Mouse (Mus musculus): Measurements from ENCODE around the gene Dab2. TPM values are rescaled to one million over a fixed set of nuclear protein-coding genes. Genes with fewer than 3 reads are reported as not detected.

The Dab2 gene
- polyA plus RNA-seq, 1 experiment = 9.8 TPM

GRCm38 (mm10) chr15:6310417-6310816 lies 10.8 kb downstream of the Dab2 start:
- WGBS = 78% methylated on average over 4 of the region's 4 CpGs
- Histone ChIP-seq H3K4me1 (ENCODE audit: control insufficient read depth, insufficient read depth, low read length) (no peaks in the 10 kb centered on the region; the same call in 1 of the 2 replicates), H3K4me3 (replicated peaks; ENCODE audit: control insufficient read depth, low read depth, low read length) (no peak overlapping the region), H3K27ac (ENCODE audit: control insufficient read depth, insufficient read depth, low read depth, low read length, poor library complexity) (no peak overlapping the region)
- TF ChIP-seq CTCF (IDR thresholded peaks at IDR 0.05; ENCODE audit: control insufficient read depth, insufficient read depth, low read length) (no peak), POLR2A (IDR thresholded peaks at IDR 0.05; ENCODE audit: borderline replicate concordance, control insufficient read depth, low read depth, low read length) (no peak)

GRCm38 (mm10) chr15:6312396-6312795 lies 12.8 kb downstream of the Dab2 start:
- TF ChIP-seq CTCF (IDR thresholded peaks at IDR 0.05; ENCODE audit: control insufficient read depth, insufficient read depth, low read length) = no peak
- TF ChIP-seq POLR2A (IDR thresholded peaks at IDR 0.05; ENCODE audit: borderline replicate concordance, control insufficient read depth, low read depth, low read length) = no peak
- Histone ChIP-seq H3K4me1 (ENCODE audit: control insufficient read depth, insufficient read depth, low read length) (no peaks in the 10 kb centered on the region; the same call in 1 of the 2 replicates), H3K4me3 (replicated peaks; ENCODE audit: control insufficient read depth, low read depth, low read length) (no peak overlapping the region), H3K27ac (ENCODE audit: control insufficient read depth, insufficient read depth, low read depth, low read length, poor library complexity) (no peak overlapping the region)
- 84% methylated on average over 3 of the region's 3 CpGs for WGBS

- WGBS = 84% methylated on average over 6 of the region's 6 CpGs
- Histone ChIP-seq H3K4me3 (replicated peaks; ENCODE audit: control insufficient read depth, low read depth, low read length) (no peak overlapping the region), H3K4me1 (ENCODE audit: control insufficient read depth, insufficient read depth, low read length) (no peaks in the 10 kb centered on the region), H3K27ac (ENCODE audit: control insufficient read depth, insufficient read depth, low read depth, low read length, poor library complexity) (no peak overlapping the region)
- TF ChIP-seq POLR2A (IDR thresholded peaks at IDR 0.05; ENCODE audit: borderline replicate concordance, control insufficient read depth, low read depth, low read length) (no peak), CTCF (IDR thresholded peaks at IDR 0.05; ENCODE audit: control insufficient read depth, insufficient read depth, low read length) (no peak)
Measured at GRCm38 (mm10) chr15:6319352-6319751, 19.8 kb downstream of the Dab2 start.

GRCm38 (mm10) chr15:6320501-6320900 lies 20.9 kb downstream of the Dab2 start:
- Histone ChIP-seq H3K27ac (ENCODE audit: control insufficient read depth, insufficient read depth, low read depth, low read length, poor library complexity) (no peak overlapping the region), H3K4me3 (replicated peaks; ENCODE audit: control insufficient read depth, low read depth, low read length) (no peak overlapping the region), H3K4me1 (ENCODE audit: control insufficient read depth, insufficient read depth, low read length) (no peaks in the 10 kb centered on the region)
- 74% methylated on average over 5 of the region's 5 CpGs for WGBS
- TF ChIP-seq CTCF (IDR thresholded peaks at IDR 0.05; ENCODE audit: control insufficient read depth, insufficient read depth, low read length) (no peak), POLR2A (IDR thresholded peaks at IDR 0.05; ENCODE audit: borderline replicate concordance, control insufficient read depth, low read depth, low read length) (no peak)

GRCm38 (mm10) chr15:6321263-6321662 lies 21.7 kb downstream of the Dab2 start:
- 88% methylated on average over 4 of the region's 4 CpGs for WGBS
- Histone ChIP-seq H3K4me3 (replicated peaks; ENCODE audit: control insufficient read depth, low read depth, low read length) (no peak overlapping the region), H3K4me1 (ENCODE audit: control insufficient read depth, insufficient read depth, low read length) (no peaks in the 10 kb centered on the region), H3K27ac (ENCODE audit: control insufficient read depth, insufficient read depth, low read depth, low read length, poor library complexity) (no peak overlapping the region)
- TF ChIP-seq CTCF (IDR thresholded peaks at IDR 0.05; ENCODE audit: control insufficient read depth, insufficient read depth, low read length) (no peak), POLR2A (IDR thresholded peaks at IDR 0.05; ENCODE audit: borderline replicate concordance, control insufficient read depth, low read depth, low read length) (no peak)

GRCm38 (mm10) chr15:6322311-6322710 lies 22.7 kb downstream of the Dab2 start:
- TF ChIP-seq POLR2A (IDR thresholded peaks at IDR 0.05; ENCODE audit: borderline replicate concordance, control insufficient read depth, low read depth, low read length) = no peak
- no peak for TF ChIP-seq CTCF (IDR thresholded peaks at IDR 0.05; ENCODE audit: control insufficient read depth, insufficient read depth, low read length)
- Histone ChIP-seq H3K4me3 (replicated peaks; ENCODE audit: control insufficient read depth, low read depth, low read length) (no peak overlapping the region), H3K4me1 (ENCODE audit: control insufficient read depth, insufficient read depth, low read length) (no peaks in the 10 kb centered on the region), H3K27ac (ENCODE audit: control insufficient read depth, insufficient read depth, low read depth, low read length, poor library complexity) (no peak overlapping the region)
- WGBS = 75% methylated on average over 5 of the region's 5 CpGs

GRCm38 (mm10) chr15:6323577-6323976 lies 24.0 kb downstream of the Dab2 start:
- Histone ChIP-seq H3K4me3 (replicated peaks; ENCODE audit: control insufficient read depth, low read depth, low read length) (no peak overlapping the region), H3K4me1 (ENCODE audit: control insufficient read depth, insufficient read depth, low read length) (no peaks in the 10 kb centered on the region), H3K27ac (ENCODE audit: control insufficient read depth, insufficient read depth, low read depth, low read length, poor library complexity) (no peak overlapping the region)
- WGBS = 75% methylated on average over 7 of the region's 7 CpGs
- TF ChIP-seq CTCF (IDR thresholded peaks at IDR 0.05; ENCODE audit: control insufficient read depth, insufficient read depth, low read length) (no peak), POLR2A (IDR thresholded peaks at IDR 0.05; ENCODE audit: borderline replicate concordance, control insufficient read depth, low read depth, low read length) (no peak)

GRCm38 (mm10) chr15:6325443-6325842 lies 25.9 kb downstream of the Dab2 start:
- WGBS = 78% methylated on average over 4 of the region's 4 CpGs
- Histone ChIP-seq H3K27ac (ENCODE audit: control insufficient read depth, insufficient read depth, low read depth, low read length, poor library complexity) (no peak overlapping the region), H3K4me1 (ENCODE audit: control insufficient read depth, insufficient read depth, low read length) (no peaks in the 10 kb centered on the region), H3K4me3 (replicated peaks; ENCODE audit: control insufficient read depth, low read depth, low read length) (no peak overlapping the region)
- TF ChIP-seq CTCF (IDR thresholded peaks at IDR 0.05; ENCODE audit: control insufficient read depth, insufficient read depth, low read length) (no peak), POLR2A (IDR thresholded peaks at IDR 0.05; ENCODE audit: borderline replicate concordance, control insufficient read depth, low read depth, low read length) (no peak)

- TF ChIP-seq POLR2A (IDR thresholded peaks at IDR 0.05; ENCODE audit: borderline replicate concordance, control insufficient read depth, low read depth, low read length) (no peak), CTCF (IDR thresholded peaks at IDR 0.05; ENCODE audit: control insufficient read depth, insufficient read depth, low read length) (no peak)
- no peak overlapping the region for H3K27ac ChIP-seq (ENCODE audit: control insufficient read depth, insufficient read depth, low read depth, low read length, poor library complexity)
- 33% methylated on average over 4 of the region's 4 CpGs for WGBS
- no peaks in the 10 kb centered on the region for H3K4me1 ChIP-seq (ENCODE audit: control insufficient read depth, insufficient read depth, low read length)
- no peak overlapping the region for H3K4me3 ChIP-seq (replicated peaks; ENCODE audit: control insufficient read depth, low read depth, low read length)
Measured at GRCm38 (mm10) chr15:6326011-6326410, 26.4 kb downstream of the Dab2 start.
